Mouse (Mus musculus) C2C12 (cell line): ENCODE measurements around the gene Ndc1. TPM values are rescaled to one million over a fixed set of nuclear protein-coding genes. Genes with fewer than 3 reads are reported as not detected.
A peak's percentile ranks its signal among the peaks of the same experiment; 100 is the strongest.

Source experiments
- H3K27me3 ChIP-seq: one replicate; pipeline ENCODE4 v1.6.1; 2011; ENCODE audit not compliant: control insufficient read depth, insufficient read depth, insufficient read length
- H3K36me3 ChIP-seq: one replicate; pipeline ENCODE4 v1.6.1; 2011; ENCODE audit not compliant: control insufficient read depth, insufficient read depth
- H3K4me3 ChIP-seq: one replicate; pipeline ENCODE4 v1.5.1; 2011; ENCODE audit warnings: mild to moderate bottlenecking, control low read depth; ENCODE audit not compliant: poor library complexity, insufficient read depth, severe bottlenecking
- H3K79me2 ChIP-seq: one replicate; pipeline ENCODE4 v1.6.1; 2011; ENCODE audit not compliant: control insufficient read depth, insufficient read depth
- H3K79me3 ChIP-seq: one replicate; pipeline ENCODE4 v1.6.1; 2011; ENCODE audit warnings: low read depth, control low read depth
- H3ac ChIP-seq: one replicate; pipeline ENCODE3; 2011; ENCODE audit warnings: low read depth; ENCODE audit not compliant: control insufficient read depth, insufficient read length
- CEBPB ChIP-seq: IDR thresholded peaks from one replicate; pipeline ENCODE4 v1.6.1; 2011; ENCODE audit warnings: low read depth, mild to moderate bottlenecking, control low read depth, moderate library complexity
- CTCF ChIP-seq: IDR thresholded peaks from one replicate; pipeline ENCODE4 v1.5.1; 2011; ENCODE audit not compliant: control insufficient read depth, insufficient read depth, insufficient read length
- FOSL1 ChIP-seq: IDR thresholded peaks from one replicate; pipeline ENCODE4 v1.8.0; 2011; ENCODE audit warnings: mild to moderate bottlenecking, low read length; ENCODE audit not compliant: poor library complexity, insufficient read depth, severe bottlenecking
- MAX ChIP-seq: IDR thresholded peaks from one replicate; pipeline ENCODE4 v1.6.1; 2011; ENCODE audit warnings: mild to moderate bottlenecking, control low read depth
- MYOD1 ChIP-seq: IDR thresholded peaks from one replicate; pipeline ENCODE4 v1.6.1; 2011; ENCODE audit warnings: low read depth; ENCODE audit not compliant: control insufficient read depth, insufficient read length
- MYOG ChIP-seq: IDR thresholded peaks from one replicate; pipeline ENCODE4 v1.6.1; 2011; ENCODE audit not compliant: control insufficient read depth, insufficient read length; ENCODE audit errors: extremely low read depth
- USF1 ChIP-seq: IDR thresholded peaks from one replicate; pipeline ENCODE4 v1.6.1; 2011; ENCODE audit warnings: low read depth, mild to moderate bottlenecking, control low read depth, moderate library complexity
- polyA plus RNA-seq: library from polyadenylated mRNA; unstranded; fragments of >200 nt; fragmentation: generic; extraction: Trizol; gene quantifications from one replicate; pipeline ENCODE4 v1.2.1, GENCODE M21; 2012; ENCODE audit warnings: missing spikeins

The Ndc1 gene
- polyA plus RNA-seq, 1 experiment, result 22.8 TPM

- peaks cover 4% of the 10 kb centered on the region for H3K27me3 ChIP-seq
- no peaks in the 10 kb centered on the region for H3K36me3 ChIP-seq
- no peak overlapping the region for H3ac ChIP-seq
- no peaks in the 10 kb centered on the region for H3K79me3 ChIP-seq
- no peak overlapping the region for H3K4me3 ChIP-seq
- H3K79me2 ChIP-seq, result no peaks in the 10 kb centered on the region
- TF ChIP-seq CEBPB, result no peak
- TF ChIP-seq MYOG, result no peak
- no peak for TF ChIP-seq MAX
- TF ChIP-seq MYOD1, result no peak
- no peak for TF ChIP-seq FOSL1
- no peak for TF ChIP-seq CTCF
- TF ChIP-seq USF1, result no peak
Observed at GRCm38 (mm10) chr4:107443621-107444020, 76.0 kb downstream of the Ndc1 start.

DNA sequence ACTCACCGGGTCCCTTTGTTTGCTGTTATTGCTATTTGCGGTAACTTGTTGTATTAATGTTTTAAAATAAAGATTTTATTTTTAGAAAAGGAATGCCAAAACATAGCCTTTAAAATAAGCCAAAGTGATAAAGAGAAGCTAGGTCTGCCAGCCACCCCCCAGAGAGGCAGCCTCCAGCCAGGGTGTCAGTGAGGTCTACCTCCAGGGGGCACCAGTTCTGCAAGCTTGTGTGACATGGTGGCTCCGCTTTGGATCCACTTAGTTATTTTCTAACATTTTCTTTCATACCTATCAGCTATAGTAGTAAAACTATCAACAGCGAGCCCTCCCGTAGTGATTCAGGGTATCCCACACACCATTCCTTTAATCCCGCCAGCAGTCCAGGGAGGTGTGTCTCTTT, 80.9 kb downstream of the Ndc1 start:
- Histone ChIP-seq H3K4me3 (no peak overlapping the region), H3K79me2 (no peaks in the 10 kb centered on the region), H3K27me3 (peaks cover 4% of the 10 kb centered on the region), H3K79me3 (no peaks in the 10 kb centered on the region), H3ac (no peak overlapping the region), H3K36me3 (no peaks in the 10 kb centered on the region)
- TF ChIP-seq CEBPB, result no peak
- no peak for TF ChIP-seq FOSL1
- TF ChIP-seq MAX, result no peak
- TF ChIP-seq MYOD1, result no peak
- no peak for TF ChIP-seq MYOG
- no peak for TF ChIP-seq USF1
- TF ChIP-seq CTCF, result peak; percentile 8

DNA sequence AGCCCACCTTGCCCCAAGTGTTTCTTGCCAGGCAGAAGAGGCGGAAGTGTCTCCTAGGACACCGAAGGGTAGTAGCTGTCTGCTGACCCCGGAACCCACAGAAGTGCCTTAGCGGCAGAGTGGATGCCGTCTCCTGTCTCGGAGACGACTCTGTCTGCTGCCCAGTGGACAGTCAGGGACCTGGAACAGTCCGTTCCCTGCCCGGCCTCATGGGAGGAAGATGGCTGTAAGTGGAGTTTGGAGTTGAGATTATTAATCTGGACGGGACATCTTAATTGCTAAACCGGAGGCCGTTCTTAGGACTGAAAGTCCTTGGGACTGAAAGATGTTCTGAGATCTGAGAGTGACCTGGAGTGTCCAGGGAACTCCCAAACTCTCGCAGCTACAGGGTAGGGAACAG, 81.9 kb downstream of the Ndc1 start:
- peaks cover 4% of the 10 kb centered on the region for H3K27me3 ChIP-seq
- H3K79me2 ChIP-seq, result no peaks in the 10 kb centered on the region
- H3K79me3 ChIP-seq, result no peaks in the 10 kb centered on the region
- H3ac ChIP-seq, result no peak overlapping the region
- no peak for TF ChIP-seq MYOG
- TF ChIP-seq CTCF, result no peak
- no peaks in the 10 kb centered on the region for H3K36me3 ChIP-seq
- H3K4me3 ChIP-seq, result no peak overlapping the region

DNA sequence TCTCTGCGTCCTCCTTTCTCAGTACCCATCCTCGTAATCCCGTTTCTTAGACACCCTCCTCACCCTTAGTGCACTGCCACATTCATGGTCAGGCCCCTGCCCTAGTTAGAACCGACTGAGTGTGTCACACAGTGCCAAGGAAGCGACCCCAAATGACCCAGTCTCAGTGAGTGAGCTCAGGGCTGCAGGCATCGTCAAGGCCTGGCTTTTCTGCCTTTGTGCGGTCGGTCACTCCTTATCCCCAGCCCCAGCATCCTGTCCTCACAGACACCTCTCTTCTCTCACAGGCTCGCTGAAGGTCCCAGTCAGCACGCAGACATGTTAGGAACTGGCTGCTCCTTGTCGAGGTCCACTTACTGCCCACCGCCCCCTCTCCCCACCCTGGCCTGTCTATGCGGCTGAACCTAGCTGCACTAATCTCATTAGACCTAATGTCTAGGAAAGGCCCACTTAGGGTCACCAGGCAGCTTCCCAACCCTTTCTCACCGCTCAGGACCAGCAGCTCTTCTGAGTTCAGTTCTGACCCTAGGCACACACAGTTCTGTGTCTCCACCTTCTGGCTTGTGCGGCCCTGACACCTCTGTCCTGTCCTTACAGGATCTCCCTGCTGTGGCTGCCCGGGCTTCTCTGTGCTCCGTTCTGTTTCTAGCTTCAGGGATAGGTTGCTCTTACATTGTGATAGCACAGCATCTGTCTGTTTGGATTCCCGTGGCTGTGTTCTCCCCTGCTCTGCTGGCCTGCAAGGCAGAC, 84.9 kb downstream of the Ndc1 start:
- Histone ChIP-seq H3ac (peak overlapping the region; percentile 42), H3K36me3 (no peaks in the 10 kb centered on the region), H3K79me2 (no peaks in the 10 kb centered on the region), H3K4me3 (no peak overlapping the region), H3K27me3 (no peaks in the 10 kb centered on the region), H3K79me3 (no peaks in the 10 kb centered on the region)
- TF ChIP-seq MYOD1 (no peak), MYOG (no peak), FOSL1 (no peak), MAX (no peak), USF1 (no peak), CTCF (no peak), CEBPB (no peak)

- Histone ChIP-seq H3K36me3 (no peaks in the 10 kb centered on the region), H3K4me3 (no peak overlapping the region), H3K79me3 (no peaks in the 10 kb centered on the region), H3K27me3 (no peaks in the 10 kb centered on the region), H3K79me2 (no peaks in the 10 kb centered on the region), H3ac (no peak overlapping the region)
- TF ChIP-seq MAX, result peak; percentile 43
- no peak for TF ChIP-seq USF1
- TF ChIP-seq CTCF, result peak; percentile 55
Observed at GRCm38 (mm10) chr4:107453141-107453984, 85.8 kb downstream of the Ndc1 start.
